Mouse (Mus musculus): ENCODE data around the gene Rarres2.

GRCm38 (mm10) chr6:48569065-48569807, 3.4 kb downstream of the Rarres2 start:
- TF ChIP-seq CTCF (IDR thresholded peaks at IDR 0.05; ENCODE audit: extremely low read depth, insufficient read depth, insufficient read length, insufficient replicate concordance) (no peak), POLR2A (IDR thresholded peaks at IDR 0.05; ENCODE audit: low read depth, low read length) (no peak)
